Mouse (Mus musculus) myocyte (in vitro differentiated cells): ENCODE measurements at regions not wholly inside any gene's neighbourhood (a gene's known extent, or its start where the extent isn't known, plus 50 kb on each side); places are given as distances from the start of the nearest gene placed in this dataset.

Source experiments
- CEBPB ChIP-seq: IDR thresholded peaks from 2 replicates; pipeline ENCODE4 v1.6.1; 2011; ENCODE audit warnings: mild to moderate bottlenecking, moderate library complexity; ENCODE audit not compliant: poor library complexity, insufficient read depth, severe bottlenecking
- E2F4 ChIP-seq: IDR thresholded peaks from one replicate; pipeline ENCODE4 v1.6.1; 2011; ENCODE audit warnings: mild to moderate bottlenecking, control low read depth, moderate library complexity; ENCODE audit not compliant: insufficient read depth
- MAX ChIP-seq: IDR thresholded peaks from one replicate; pipeline ENCODE4 v1.6.1; 2011; ENCODE audit warnings: low read depth, mild to moderate bottlenecking, control low read depth
- MYOD1 ChIP-seq, 3 experiments: IDR thresholded peaks; one replicate each; pipeline ENCODE4 v1.6.1; 2011; ENCODE audit warnings: control low read depth in 2 of 3, low read depth in 2 of 3, mild to moderate bottlenecking in 2 of 3, moderate library complexity in 1 of 3; ENCODE audit not compliant: insufficient read length in 2 of 3, control insufficient read depth in 1 of 3
- MYOG ChIP-seq, 3 experiments: IDR thresholded peaks; one replicate each; pipeline ENCODE4 v1.6.1; 2011; ENCODE audit warnings: control low read depth in 2 of 3, low read depth in 2 of 3, mild to moderate bottlenecking in 2 of 3; ENCODE audit not compliant: insufficient read length in 2 of 3, control insufficient read depth in 1 of 3, insufficient read depth in 1 of 3
- POLR2A ChIP-seq: IDR thresholded peaks from one replicate; pipeline ENCODE4 v1.6.1; 2011; ENCODE audit warnings: low read depth, mild to moderate bottlenecking, control low read depth, moderate library complexity; ENCODE audit not compliant: insufficient read length
- POLR2AphosphoS2 ChIP-seq: IDR thresholded peaks from one replicate; pipeline ENCODE4 v1.6.1; 2011; ENCODE audit warnings: low read depth, control low read depth; ENCODE audit not compliant: insufficient read length
- TCF12 ChIP-seq: IDR thresholded peaks from one replicate; pipeline ENCODE4 v1.6.1; 2011; ENCODE audit warnings: mild to moderate bottlenecking, control low read depth; ENCODE audit not compliant: poor library complexity, insufficient read depth, severe bottlenecking
- USF1 ChIP-seq: IDR thresholded peaks from one replicate; pipeline ENCODE4 v1.6.1; 2011; ENCODE audit warnings: low read depth, mild to moderate bottlenecking, control low read depth, moderate library complexity

DNA sequence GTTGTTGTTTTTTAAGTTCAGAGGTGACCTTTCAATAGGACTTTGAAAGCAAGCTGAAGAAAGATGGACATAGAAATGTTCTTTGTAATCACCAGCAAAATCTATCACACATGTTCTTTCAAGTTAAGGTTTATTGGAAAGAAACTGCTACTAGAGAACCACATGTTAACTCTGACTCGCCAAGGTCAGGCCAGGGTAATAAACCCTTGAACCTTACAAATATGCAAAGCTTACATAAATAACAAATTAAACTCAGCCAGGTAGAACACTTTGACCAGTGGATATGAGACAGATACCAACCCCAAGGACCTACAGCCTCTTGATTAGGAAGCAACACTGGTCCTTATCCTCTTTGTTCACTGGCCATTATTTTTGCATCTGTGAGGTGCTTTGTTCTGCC, 433.4 kb upstream of the Nr2f2 start:
- no peak for TF ChIP-seq MYOD1 (IDR thresholded peaks at IDR 0.05; ENCODE audit: control insufficient read depth in 1 of 3, insufficient read length in 2 of 3, low read depth in 2 of 3)
- TF ChIP-seq MAX: no peak
- TF ChIP-seq POLR2AphosphoS2: no peak
- no peak for TF ChIP-seq E2F4
- TF ChIP-seq POLR2A: no peak
- TF ChIP-seq MYOG (IDR thresholded peaks at IDR 0.05; ENCODE audit: control insufficient read depth in 1 of 3, insufficient read depth in 1 of 3, insufficient read length in 2 of 3, low read depth in 2 of 3): no peak
- no peak for TF ChIP-seq USF1
- no peak for TF ChIP-seq TCF12
- no peak for TF ChIP-seq CEBPB
